Mouse (Mus musculus): ENCODE results near the gene Spata31d1d.
A peak's percentile ranks its signal among the peaks of the same experiment; 100 is the strongest.
"Not testable (repeated sequence)": the region's sequence is repeated elsewhere in the genome, so short reads cannot be mapped to it uniquely, and the experiment has no call there.

The Spata31d1d gene

GRCm38 (mm10) chr13:59728378-59729093 lies 3.0 kb downstream of the Spata31d1d start:
- DNase-seq: peak; percentile 64 to 80

- DNase-seq: no peak
Observed at GRCm38 (mm10) chr13:59726139-59726867, 5.2 kb downstream of the Spata31d1d start.

GRCm38 (mm10) chr13:59722089-59722488 lies 9.5 kb downstream of the Spata31d1d start:
- not testable (repeated sequence) for DNase-seq

GRCm38 (mm10) chr13:59719475-59719874 lies 12.1 kb downstream of the Spata31d1d start:
- DNase-seq: no peak

GRCm38 (mm10) chr13:59718857-59719440 lies 12.6 kb downstream of the Spata31d1d start:
- DNase-seq: peak in 1 of 2 experiments; percentile 15

- no peak for DNase-seq
Observed at GRCm38 (mm10) chr13:59713710-59714109, 17.8 kb downstream of the Spata31d1d start.

GRCm38 (mm10) chr13:59711984-59712383 lies 19.6 kb downstream of the Spata31d1d start, which contains the start of gene Spata31d1b:
Spata31d1b (plus strand) TSS chr13:59712284.
- DNase-seq: not testable (repeated sequence)

GRCm38 (mm10) chr13:59710230-59710629 lies 21.3 kb downstream of the Spata31d1d start, which contains the start of gene Spata31d1a:
Spata31d1a (minus strand) TSS chr13:59710330.
- DNase-seq: no peak

GRCm38 (mm10) chr13:59704562-59704961 lies 27.0 kb downstream of the Spata31d1d start:
- peak; percentile 28 to 33 for DNase-seq

GRCm38 (mm10) chr13:59703514-59703913 lies 28.0 kb downstream of the Spata31d1d start:
- no peak for DNase-seq

GRCm38 (mm10) chr13:59700137-59700536 lies 31.4 kb downstream of the Spata31d1d start:
- not testable (repeated sequence) for DNase-seq

- no peak for DNase-seq
Observed at GRCm38 (mm10) chr13:59699131-59699530, 32.4 kb downstream of the Spata31d1d start.

- no peak for DNase-seq
Observed at GRCm38 (mm10) chr13:59695781-59696180, 35.8 kb downstream of the Spata31d1d start.

GRCm38 (mm10) chr13:59694008-59694407 lies 37.5 kb downstream of the Spata31d1d start, which contains the start of gene 4921517D22Rik:
4921517D22Rik (minus strand) TSS chr13:59694108.
- DNase-seq: no peak

GRCm38 (mm10) chr13:59691478-59691877 lies 40.1 kb downstream of the Spata31d1d start:
- DNase-seq: no peak

GRCm38 (mm10) chr13:59690576-59690975 lies 41.0 kb downstream of the Spata31d1d start:
- no peak for DNase-seq

GRCm38 (mm10) chr13:59689843-59690242 lies 41.7 kb downstream of the Spata31d1d start:
- DNase-seq: no peak

- DNase-seq: no peak
Observed at GRCm38 (mm10) chr13:59689313-59689712, 42.2 kb downstream of the Spata31d1d start.

GRCm38 (mm10) chr13:59688338-59688770 lies 43.2 kb downstream of the Spata31d1d start:
- DNase-seq: peak in 1 of 2 experiments; percentile 20

- DNase-seq: no peak
Observed at GRCm38 (mm10) chr13:59685236-59685635, 46.3 kb downstream of the Spata31d1d start.

GRCm38 (mm10) chr13:59682629-59683028 lies 48.9 kb downstream of the Spata31d1d start:
- no peak for DNase-seq

- DNase-seq: no peak
Observed at GRCm38 (mm10) chr13:59679908-59680307, 51.6 kb downstream of the Spata31d1d start.

GRCm38 (mm10) chr13:59679306-59679705 lies 52.2 kb downstream of the Spata31d1d start:
- no peak for DNase-seq
